Mouse (Mus musculus): ENCODE results near the gene Btla.

The Btla gene

GRCm38 (mm10) chr16:45256895-45257294 is 32.8 kb downstream of the Btla start:
- DNase-seq (ENCODE audit: extremely low read depth, insufficient read length, low spot score), result no peak

GRCm38 (mm10) chr16:45257567-45257966 is 33.5 kb downstream of the Btla start:
- no peak for DNase-seq (ENCODE audit: extremely low read depth, insufficient read length, low spot score)

GRCm38 (mm10) chr16:45259663-45260062 is 35.5 kb downstream of the Btla start:
- DNase-seq (ENCODE audit: extremely low read depth, insufficient read length, low spot score), result no peak

- DNase-seq (ENCODE audit: extremely low read depth, insufficient read length, low spot score), result no peak
Observed at GRCm38 (mm10) chr16:45261321-45261720, 37.2 kb downstream of the Btla start.

GRCm38 (mm10) chr16:45262051-45262450 is 37.9 kb downstream of the Btla start:
- DNase-seq (ENCODE audit: extremely low read depth, insufficient read length, low spot score), result no peak

GRCm38 (mm10) chr16:45269886-45270285 is 45.8 kb downstream of the Btla start:
- no peak for DNase-seq (ENCODE audit: extremely low read depth, insufficient read length, low spot score)

GRCm38 (mm10) chr16:45283093-45283492 is 59.0 kb downstream of the Btla start:
- DNase-seq (ENCODE audit: extremely low read depth, insufficient read length, low spot score), result no peak

GRCm38 (mm10) chr16:45297806-45298205 is 73.7 kb downstream of the Btla start:
- no peak for DNase-seq (ENCODE audit: extremely low read depth, insufficient read length, low spot score)
